Mouse (Mus musculus): ENCODE measurements at regions not wholly inside any gene's neighbourhood (a gene's known extent, or its start where the extent isn't known, plus 50 kb on each side); places are given as distances from the start of the nearest gene placed in this dataset.

- H3K4me3 ChIP-seq (ENCODE audit: insufficient read depth, low read depth, low read length): no peak overlapping the region
- no peaks in the 10 kb centered on the region for H3K36me3 ChIP-seq (ENCODE audit: control insufficient read depth, insufficient read depth, low read length)
- no peak overlapping the region for H3K27ac ChIP-seq (ENCODE audit: insufficient read depth, low read depth, low read length)
- H3K4me1 ChIP-seq (ENCODE audit: control insufficient read depth, insufficient read depth, low read length): peaks cover 8% of the 10 kb centered on the region; the same call in 1 of the 2 replicates
- no peak for DNase-seq
- TF ChIP-seq CTCF (conservative IDR thresholded peaks at IDR 0.05; ENCODE audit: insufficient read depth, insufficient read length, low read depth, low read length) (no peak), POLR2A (IDR thresholded peaks at IDR 0.05; ENCODE audit: low read depth, low read length) (no peak)
- no peaks in the 10 kb centered on the region for H3K27me3 ChIP-seq (replicated peaks; ENCODE audit: control insufficient read depth, insufficient read depth, low read length)
These were observed 236.4 kb downstream of the Snx13 start for GRCm38 (mm10) chr12:35283407-35283806.

- no peak overlapping the region for H3K4me3 ChIP-seq (ENCODE audit: insufficient read depth, low read depth, low read length)
- no peaks in the 10 kb centered on the region for H3K27me3 ChIP-seq (replicated peaks; ENCODE audit: control insufficient read depth, insufficient read depth, low read length)
- H3K4me1 ChIP-seq (ENCODE audit: control insufficient read depth, insufficient read depth, low read length): no peaks in the 10 kb centered on the region
- DNase-seq: no peak
- TF ChIP-seq POLR2A (IDR thresholded peaks at IDR 0.05; ENCODE audit: low read depth, low read length): no peak
- TF ChIP-seq CTCF (conservative IDR thresholded peaks at IDR 0.05; ENCODE audit: insufficient read depth, insufficient read length, low read depth, low read length): no peak
- no peak overlapping the region for H3K27ac ChIP-seq (ENCODE audit: insufficient read depth, low read depth, low read length)
- H3K36me3 ChIP-seq (ENCODE audit: control insufficient read depth, insufficient read depth, low read length): no peaks in the 10 kb centered on the region
These were observed 222.5 kb downstream of the Snx13 start for GRCm38 (mm10) chr12:35269465-35269864.

- no peaks in the 10 kb centered on the region for H3K4me1 ChIP-seq (ENCODE audit: control insufficient read depth, insufficient read depth, low read length)
- no peak for DNase-seq
- WGBS: 65% methylated on average over 2 of the region's 2 CpGs
- no peaks in the 10 kb centered on the region for H3K36me3 ChIP-seq (ENCODE audit: control insufficient read depth, insufficient read depth, low read length)
- no peak overlapping the region for H3K27ac ChIP-seq (ENCODE audit: insufficient read depth, low read depth, low read length)
- no peak overlapping the region for H3K4me3 ChIP-seq (ENCODE audit: insufficient read depth, low read depth, low read length)
- TF ChIP-seq CTCF (conservative IDR thresholded peaks at IDR 0.05; ENCODE audit: insufficient read depth, insufficient read length, low read depth, low read length): no peak
- TF ChIP-seq POLR2A (IDR thresholded peaks at IDR 0.05; ENCODE audit: low read depth, low read length): no peak
- H3K27me3 ChIP-seq (replicated peaks; ENCODE audit: control insufficient read depth, insufficient read depth, low read length): no peaks in the 10 kb centered on the region
These were observed 221.0 kb downstream of the Snx13 start for GRCm38 (mm10) chr12:35268006-35268405.

GRCm38 (mm10) chr12:35267023-35267654 lies 220.2 kb downstream of the Snx13 start:
- Histone ChIP-seq H3K27me3 (replicated peaks; ENCODE audit: control insufficient read depth, insufficient read depth, low read length) (no peaks in the 10 kb centered on the region), H3K36me3 (ENCODE audit: control insufficient read depth, insufficient read depth, low read length) (no peaks in the 10 kb centered on the region), H3K4me1 (ENCODE audit: control insufficient read depth, insufficient read depth, low read length) (no peaks in the 10 kb centered on the region), H3K4me3 (ENCODE audit: insufficient read depth, low read depth, low read length) (no peak overlapping the region), H3K27ac (ENCODE audit: insufficient read depth, low read depth, low read length) (no peak overlapping the region)
- no peak for TF ChIP-seq CTCF (conservative IDR thresholded peaks at IDR 0.05; ENCODE audit: insufficient read depth, insufficient read length, low read depth, low read length)
- no peak for TF ChIP-seq POLR2A (IDR thresholded peaks at IDR 0.05; ENCODE audit: low read depth, low read length)
- 75% methylated on average over 6 of the region's 6 CpGs for WGBS
- no peak for DNase-seq

GRCm38 (mm10) chr12:35259781-35260180 lies 212.8 kb downstream of the Snx13 start:
- Histone ChIP-seq H3K27ac (ENCODE audit: insufficient read depth, low read depth, low read length) (no peak overlapping the region), H3K27me3 (replicated peaks; ENCODE audit: control insufficient read depth, insufficient read depth, low read length) (no peaks in the 10 kb centered on the region), H3K4me1 (ENCODE audit: control insufficient read depth, insufficient read depth, low read length) (peaks cover 2% of the 10 kb centered on the region; the same call in 1 of the 2 replicates), H3K4me3 (ENCODE audit: insufficient read depth, low read depth, low read length) (no peak overlapping the region), H3K36me3 (ENCODE audit: control insufficient read depth, insufficient read depth, low read length) (no peaks in the 10 kb centered on the region)
- DNase-seq: no peak
- TF ChIP-seq CTCF (conservative IDR thresholded peaks at IDR 0.05; ENCODE audit: insufficient read depth, insufficient read length, low read depth, low read length): no peak
- TF ChIP-seq POLR2A (IDR thresholded peaks at IDR 0.05; ENCODE audit: low read depth, low read length): no peak

GRCm38 (mm10) chr12:35255723-35256401 lies 208.9 kb downstream of the Snx13 start:
- no peaks in the 10 kb centered on the region for H3K36me3 ChIP-seq (ENCODE audit: control insufficient read depth, insufficient read depth, low read length)
- no peak for DNase-seq
- H3K27ac ChIP-seq (ENCODE audit: insufficient read depth, low read depth, low read length): no peak overlapping the region
- H3K4me3 ChIP-seq (ENCODE audit: insufficient read depth, low read depth, low read length): no peak overlapping the region
- peaks cover under 1% of the 10 kb centered on the region; the same call in 1 of the 2 replicates for H3K4me1 ChIP-seq (ENCODE audit: control insufficient read depth, insufficient read depth, low read length)
- 79% methylated on average over 2 of the region's 2 CpGs for WGBS
- TF ChIP-seq CTCF (conservative IDR thresholded peaks at IDR 0.05; ENCODE audit: insufficient read depth, insufficient read length, low read depth, low read length) (no peak), POLR2A (IDR thresholded peaks at IDR 0.05; ENCODE audit: low read depth, low read length) (no peak)
- H3K27me3 ChIP-seq (replicated peaks; ENCODE audit: control insufficient read depth, insufficient read depth, low read length): no peaks in the 10 kb centered on the region

GRCm38 (mm10) chr12:35248476-35248875 lies 201.5 kb downstream of the Snx13 start:
- 83% methylated on average over 5 of the region's 5 CpGs for WGBS
- H3K27ac ChIP-seq (ENCODE audit: insufficient read depth, low read depth, low read length): no peak overlapping the region
- H3K4me3 ChIP-seq (ENCODE audit: insufficient read depth, low read depth, low read length): no peak overlapping the region
- no peaks in the 10 kb centered on the region for H3K36me3 ChIP-seq (ENCODE audit: control insufficient read depth, insufficient read depth, low read length)
- no peaks in the 10 kb centered on the region for H3K27me3 ChIP-seq (replicated peaks; ENCODE audit: control insufficient read depth, insufficient read depth, low read length)
- no peaks in the 10 kb centered on the region for H3K4me1 ChIP-seq (ENCODE audit: control insufficient read depth, insufficient read depth, low read length)
- DNase-seq: no peak
- TF ChIP-seq CTCF (conservative IDR thresholded peaks at IDR 0.05; ENCODE audit: insufficient read depth, insufficient read length, low read depth, low read length) (no peak), POLR2A (IDR thresholded peaks at IDR 0.05; ENCODE audit: low read depth, low read length) (no peak)
